Mouse (Mus musculus): ENCODE data around the gene Polr2i. TPM values are rescaled to one million over a fixed set of nuclear protein-coding genes. Genes with fewer than 3 reads are reported as not detected.
"Not testable (repeated sequence)": the region's sequence is repeated elsewhere in the genome, so short reads cannot be mapped to it uniquely, and the experiment has no call there.

Gene Polr2i
- polyA plus RNA-seq, 1 experiment from 2014 or later: 145 TPM

DNA sequence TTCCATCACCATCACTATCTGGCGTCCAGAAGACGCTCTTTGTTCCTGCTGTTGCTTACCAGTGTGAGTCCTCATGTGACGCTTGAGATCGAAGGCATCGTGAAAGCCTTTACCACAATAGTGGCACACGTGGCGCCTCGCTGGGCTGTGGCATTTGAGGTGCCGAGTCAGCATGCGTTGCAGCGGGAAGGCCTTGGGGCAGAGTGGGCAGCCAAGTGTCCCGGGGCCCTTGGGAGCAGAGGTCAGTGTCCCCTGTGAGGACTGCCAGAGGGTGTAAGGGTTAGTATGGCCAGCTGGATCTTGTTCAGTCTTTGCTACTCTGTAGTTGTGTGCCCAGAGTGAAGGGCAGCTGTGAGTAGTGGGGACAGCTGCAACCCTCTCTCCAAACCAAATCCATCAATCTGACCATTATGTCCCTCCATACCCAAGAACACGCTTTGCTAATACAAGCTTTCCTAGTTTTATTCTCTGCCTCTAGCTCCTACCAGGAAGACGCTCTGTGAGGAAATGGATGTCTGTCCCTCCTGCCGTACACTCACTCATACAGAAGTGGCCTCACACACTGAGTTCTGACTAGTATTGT lies 2.6 kb downstream of the Polr2i start:
- Histone ChIP-seq H3K4me3 (ENCODE audit: control insufficient read depth in 1 of 2, insufficient read depth in 1 of 2, low read depth in 1 of 2, low read length in 2 of 2) (no peak overlapping the region), H3K27me3 (ENCODE audit: control insufficient read depth, insufficient read depth, low read length) (no peaks in the 10 kb centered on the region), H3K9ac (ENCODE audit: low read length) (no peak overlapping the region), H3K27ac (replicated peaks in 1 of 2; ENCODE audit: control insufficient read depth in 1 of 2, insufficient read depth in 1 of 2, low read depth in 2 of 2, low read length in 2 of 2) (no peak overlapping the region), H3K4me1 (ENCODE audit: control insufficient read depth in 2 of 2, insufficient read depth in 2 of 2, low read length in 2 of 2) (peaks cover 3 to 10% of the 10 kb centered on the region in 2 experiments; a peak in 3 of 4 replicates), H3K36me3 (ENCODE audit: control insufficient read depth, insufficient read depth, low read length) (peaks cover 26% of the 10 kb centered on the region), H3K4me2 (ENCODE audit: low read length) (no peak overlapping the region), H3K9me3 (ENCODE audit: control insufficient read depth, low read length) (no peaks in the 10 kb centered on the region)
- WGBS: 91% methylated on average over 15 of the region's 15 CpGs
- ATAC-seq (ENCODE audit: insufficient number of reproducible peaks, insufficient read depth, low FRiP score, low read depth): no peak

DNA sequence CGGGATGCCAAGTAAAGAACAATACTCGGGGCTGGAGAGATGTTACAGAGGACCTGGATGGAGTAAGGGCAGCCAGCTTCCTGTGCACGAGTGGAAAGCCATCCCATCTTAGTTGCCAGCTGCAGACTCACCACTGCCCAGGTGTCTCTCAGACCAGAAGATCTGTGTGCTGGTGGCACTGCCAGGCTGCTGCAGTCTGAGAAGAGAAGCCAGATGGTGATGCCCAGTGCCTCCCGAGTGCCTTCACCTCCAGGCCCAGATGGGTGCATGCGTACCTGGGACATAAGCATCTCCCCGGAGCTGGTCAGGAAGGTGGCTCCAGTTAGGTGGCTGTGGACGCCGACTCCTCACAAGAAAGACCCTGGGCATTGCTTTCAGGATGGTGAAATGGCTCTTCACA lies 3.3 kb downstream of the Polr2i start:
- peaks cover 3 to 10% of the 10 kb centered on the region in 2 experiments; a peak in 3 of 4 replicates for H3K4me1 ChIP-seq (ENCODE audit: control insufficient read depth in 2 of 2, insufficient read depth in 2 of 2, low read length in 2 of 2)
- no peak overlapping the region for H3K9ac ChIP-seq (ENCODE audit: low read length)
- no peak overlapping the region for H3K27ac ChIP-seq (replicated peaks in 1 of 2; ENCODE audit: control insufficient read depth in 1 of 2, insufficient read depth in 1 of 2, low read depth in 2 of 2, low read length in 2 of 2)
- WGBS: 84% methylated on average over 8 of the region's 8 CpGs
- H3K27me3 ChIP-seq (ENCODE audit: control insufficient read depth, insufficient read depth, low read length): no peaks in the 10 kb centered on the region
- peaks cover 21% of the 10 kb centered on the region for H3K36me3 ChIP-seq (ENCODE audit: control insufficient read depth, insufficient read depth, low read length)
- H3K4me3 ChIP-seq (ENCODE audit: control insufficient read depth in 1 of 2, insufficient read depth in 1 of 2, low read depth in 1 of 2, low read length in 2 of 2): no peak overlapping the region
- H3K4me2 ChIP-seq (ENCODE audit: low read length): no peak overlapping the region
- ATAC-seq (ENCODE audit: insufficient number of reproducible peaks, insufficient read depth, low FRiP score, low read depth): no peak
- H3K9me3 ChIP-seq (ENCODE audit: control insufficient read depth, low read length): no peaks in the 10 kb centered on the region

DNA sequence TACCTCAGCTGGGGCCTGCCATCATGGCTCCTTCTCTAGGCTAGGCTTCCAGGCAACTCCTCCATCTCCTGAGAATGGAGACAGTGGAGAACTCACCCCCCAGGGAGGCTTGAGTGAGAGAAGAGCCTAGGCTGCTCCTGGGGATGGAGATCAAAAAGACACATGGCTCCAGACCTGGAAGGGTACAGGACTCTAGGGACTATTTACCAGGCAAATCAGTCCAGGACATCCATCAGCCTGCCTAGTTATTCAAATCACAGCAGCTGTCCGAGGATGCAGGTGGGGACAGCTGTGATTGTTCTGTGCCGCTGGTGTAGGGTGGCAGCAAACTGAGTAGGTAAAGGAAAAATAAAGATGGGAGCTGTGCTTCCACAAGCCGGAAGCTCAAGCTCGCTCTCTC lies 3.9 kb downstream of the Polr2i start, which contains the start of gene Ovol3:
Gene Ovol3 (minus strand): TSS at position 101 of the 400 bp plus-strand sequence.
- WGBS: 79% methylated on average over 4 of the region's 4 CpGs
- no peaks in the 10 kb centered on the region for H3K27me3 ChIP-seq (ENCODE audit: control insufficient read depth, insufficient read depth, low read length)
- no peak for ATAC-seq (ENCODE audit: insufficient number of reproducible peaks, insufficient read depth, low FRiP score, low read depth)
- H3K4me2 ChIP-seq (ENCODE audit: low read length): no peak within 1 kb of the TSS
- no peak within 1 kb of the TSS for H3K4me3 ChIP-seq (ENCODE audit: control insufficient read depth in 1 of 2, insufficient read depth in 1 of 2, low read depth in 1 of 2, low read length in 2 of 2)
- no peaks in the 10 kb centered on the region for H3K9me3 ChIP-seq (ENCODE audit: control insufficient read depth, low read length)
- H3K4me1 ChIP-seq (ENCODE audit: control insufficient read depth in 2 of 2, insufficient read depth in 2 of 2, low read length in 2 of 2): peaks cover 3 to 9% of the 10 kb centered on the region in 2 experiments; a peak in 3 of 4 replicates
- no peak within 1 kb of the TSS for H3K27ac ChIP-seq (replicated peaks in 1 of 2; ENCODE audit: control insufficient read depth in 1 of 2, insufficient read depth in 1 of 2, low read depth in 2 of 2, low read length in 2 of 2)
- peaks cover 24% of the 10 kb centered on the region for H3K36me3 ChIP-seq (ENCODE audit: control insufficient read depth, insufficient read depth, low read length)
- no peak within 1 kb of the TSS for H3K9ac ChIP-seq (ENCODE audit: low read length)

DNA sequence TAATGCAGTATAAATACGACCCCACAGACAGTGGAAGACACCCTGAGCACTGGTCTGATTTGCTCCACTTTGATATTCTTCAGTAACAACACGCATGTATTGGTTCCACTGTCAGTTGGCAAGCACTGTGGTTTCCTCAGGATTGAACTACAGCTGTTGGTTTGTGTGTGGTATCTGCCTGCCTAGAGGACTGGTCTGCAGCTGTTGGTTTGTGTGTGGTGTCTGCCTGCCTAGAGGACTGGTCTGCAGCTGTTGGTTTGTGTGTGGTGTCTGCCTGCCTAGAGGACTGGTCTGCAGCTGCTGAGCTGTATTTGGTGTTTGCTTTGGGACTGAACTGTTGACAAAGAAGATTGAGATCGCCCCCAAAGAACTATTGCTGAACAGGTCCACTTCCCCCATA lies 5.6 kb downstream of the Polr2i start:
- not testable (repeated sequence) for H3K9ac ChIP-seq (ENCODE audit: low read length); H3K9me3 ChIP-seq (ENCODE audit: control insufficient read depth, low read length); H3K27me3 ChIP-seq (ENCODE audit: control insufficient read depth, insufficient read depth, low read length); H3K4me2 ChIP-seq (ENCODE audit: low read length); H3K27ac ChIP-seq (replicated peaks in 1 of 2; ENCODE audit: control insufficient read depth in 1 of 2, insufficient read depth in 1 of 2, low read depth in 2 of 2, low read length in 2 of 2); H3K4me3 ChIP-seq (ENCODE audit: control insufficient read depth in 1 of 2, insufficient read depth in 1 of 2, low read depth in 1 of 2, low read length in 2 of 2); H3K4me1 ChIP-seq (ENCODE audit: control insufficient read depth in 2 of 2, insufficient read depth in 2 of 2, low read length in 2 of 2); ATAC-seq (ENCODE audit: insufficient number of reproducible peaks, insufficient read depth, low FRiP score, low read depth)
- peaks cover 37% of the 10 kb centered on the region for H3K36me3 ChIP-seq (ENCODE audit: control insufficient read depth, insufficient read depth, low read length)
- 84% methylated on average over 3 of the region's 3 CpGs for WGBS

DNA sequence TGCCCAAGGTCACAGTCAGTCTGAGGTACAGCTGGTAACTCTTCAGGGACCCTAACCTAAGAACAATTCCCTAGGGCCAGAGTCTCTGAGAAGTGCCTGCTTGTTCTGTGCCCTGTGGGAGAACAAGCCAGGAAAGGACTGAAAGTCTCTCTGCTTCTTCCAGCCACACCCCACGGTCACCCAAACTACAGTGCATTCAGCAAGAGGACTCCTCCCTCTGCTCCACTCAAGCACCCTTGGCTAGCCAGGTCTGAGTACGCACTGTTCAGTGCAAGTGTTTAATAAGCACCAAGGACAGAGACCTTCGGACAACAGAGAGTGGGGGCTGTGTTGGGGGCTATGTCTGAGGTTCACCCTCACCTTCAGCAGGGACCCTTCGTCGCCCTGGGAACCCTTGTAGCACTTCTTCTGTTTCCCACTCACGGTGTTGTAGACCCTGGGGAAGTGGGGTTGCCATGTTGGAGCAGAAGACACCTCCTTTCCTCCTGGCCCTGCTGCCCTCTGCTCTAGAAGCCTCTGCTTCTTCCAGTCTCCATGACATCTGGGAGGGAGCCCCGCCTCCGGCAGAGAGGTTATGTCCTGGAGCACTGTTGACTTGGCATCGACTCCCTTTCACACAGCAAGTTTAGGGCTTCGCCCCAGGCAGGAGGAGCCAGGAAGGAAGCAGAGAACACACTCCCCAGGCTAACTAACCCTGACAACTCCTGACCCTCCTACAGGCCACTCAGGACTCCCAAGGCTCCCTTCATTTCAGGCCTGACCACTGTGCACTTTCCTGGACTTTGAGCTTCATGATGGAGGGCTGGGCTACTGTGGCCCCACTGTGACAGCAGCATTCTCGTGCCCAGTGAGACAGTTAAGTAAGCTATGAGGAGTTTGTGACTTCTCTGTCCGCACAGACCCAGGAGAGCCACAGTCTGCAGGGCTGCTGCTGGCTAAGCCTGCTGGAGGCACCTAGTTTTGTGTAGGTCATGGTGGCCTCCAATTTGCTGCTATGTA lies 20.5 kb downstream of the Polr2i start:
- no peak overlapping the region for H3K4me2 ChIP-seq (ENCODE audit: low read length)
- H3K9me3 ChIP-seq (ENCODE audit: control insufficient read depth, low read length): no peaks in the 10 kb centered on the region
- H3K9ac ChIP-seq (ENCODE audit: low read length): no peak overlapping the region
- H3K4me3 ChIP-seq (ENCODE audit: control insufficient read depth in 1 of 2, insufficient read depth in 1 of 2, low read depth in 1 of 2, low read length in 2 of 2): no peak overlapping the region
- peaks cover 44% of the 10 kb centered on the region for H3K36me3 ChIP-seq (ENCODE audit: control insufficient read depth, insufficient read depth, low read length)
- no peak overlapping the region for H3K27ac ChIP-seq (replicated peaks in 1 of 2; ENCODE audit: control insufficient read depth in 1 of 2, insufficient read depth in 1 of 2, low read depth in 2 of 2, low read length in 2 of 2)
- WGBS: 85% methylated on average over 12 of the region's 12 CpGs
- H3K27me3 ChIP-seq (ENCODE audit: control insufficient read depth, insufficient read depth, low read length): no peaks in the 10 kb centered on the region
- 0 out of 2 replicates have a peak, but pooled peaks have one; percentile 45 for ATAC-seq (ENCODE audit: insufficient number of reproducible peaks, insufficient read depth, low FRiP score, low read depth)
- no peaks in the 10 kb centered on the region for H3K4me1 ChIP-seq (ENCODE audit: control insufficient read depth in 2 of 2, insufficient read depth in 2 of 2, low read length in 2 of 2)

DNA sequence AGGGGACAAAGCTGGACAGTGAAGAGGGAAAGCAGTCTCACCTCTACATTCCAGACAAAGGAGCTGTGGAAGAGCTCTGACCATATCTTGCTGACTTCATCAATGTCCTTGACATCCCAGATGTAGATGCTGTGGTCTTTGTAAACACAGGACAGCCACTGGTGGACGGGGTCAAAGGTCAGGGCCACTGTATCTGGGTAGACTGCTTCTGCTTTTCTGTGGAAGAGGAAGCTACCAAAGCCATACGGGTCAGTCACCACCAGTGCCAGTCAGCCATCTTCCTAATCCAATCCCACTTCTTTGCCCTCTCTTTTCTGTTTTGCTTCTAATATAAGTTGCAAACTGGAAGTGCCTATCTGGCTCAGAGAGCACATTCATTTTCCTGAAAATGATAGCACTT lies 33.3 kb downstream of the Polr2i start:
- WGBS: 71% methylated on average over 2 of the region's 2 CpGs
- H3K4me2 ChIP-seq (ENCODE audit: low read length): no peak overlapping the region
- no peak for ATAC-seq (ENCODE audit: insufficient number of reproducible peaks, insufficient read depth, low FRiP score, low read depth)
- no peak overlapping the region for H3K27ac ChIP-seq (replicated peaks in 1 of 2; ENCODE audit: control insufficient read depth in 1 of 2, insufficient read depth in 1 of 2, low read depth in 2 of 2, low read length in 2 of 2)
- no peak overlapping the region for H3K9ac ChIP-seq (ENCODE audit: low read length)
- H3K4me1 ChIP-seq (ENCODE audit: control insufficient read depth in 2 of 2, insufficient read depth in 2 of 2, low read length in 2 of 2): peaks cover 0 to 6% of the 10 kb centered on the region in 2 experiments; a peak in 2 of 4 replicates
- H3K4me3 ChIP-seq (ENCODE audit: control insufficient read depth in 1 of 2, insufficient read depth in 1 of 2, low read depth in 1 of 2, low read length in 2 of 2): no peak overlapping the region
- no peaks in the 10 kb centered on the region for H3K9me3 ChIP-seq (ENCODE audit: control insufficient read depth, low read length)
- H3K27me3 ChIP-seq (ENCODE audit: control insufficient read depth, insufficient read depth, low read length): no peaks in the 10 kb centered on the region
- peaks cover 54% of the 10 kb centered on the region for H3K36me3 ChIP-seq (ENCODE audit: control insufficient read depth, insufficient read depth, low read length)

DNA sequence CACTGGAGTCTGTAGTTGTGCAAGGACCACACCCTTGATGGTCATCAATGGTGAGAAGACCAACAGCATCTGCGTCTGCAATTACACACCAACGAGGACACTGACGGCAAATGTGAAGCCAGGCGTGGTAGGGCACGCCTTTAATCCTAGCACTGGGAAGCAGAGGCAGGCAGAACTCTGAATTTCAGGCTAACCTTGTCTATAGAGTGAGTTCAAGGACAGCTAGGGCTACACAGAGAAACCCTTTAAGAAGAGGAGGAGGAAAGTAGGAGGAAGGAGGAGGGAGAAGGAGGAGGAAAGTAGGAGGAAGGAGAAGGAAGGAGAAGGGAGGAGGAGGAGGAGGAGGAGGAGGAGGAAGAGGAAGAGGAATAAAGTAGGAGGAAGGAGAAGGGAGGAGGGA lies 33.8 kb downstream of the Polr2i start:
- 88% methylated on average over 5 of the region's 5 CpGs for WGBS
- no peaks in the 10 kb centered on the region for H3K27me3 ChIP-seq (ENCODE audit: control insufficient read depth, insufficient read depth, low read length)
- no peak for ATAC-seq (ENCODE audit: insufficient number of reproducible peaks, insufficient read depth, low FRiP score, low read depth)
- no peaks in the 10 kb centered on the region for H3K9me3 ChIP-seq (ENCODE audit: control insufficient read depth, low read length)
- peaks cover 0 to 6% of the 10 kb centered on the region in 2 experiments; a peak in 2 of 4 replicates for H3K4me1 ChIP-seq (ENCODE audit: control insufficient read depth in 2 of 2, insufficient read depth in 2 of 2, low read length in 2 of 2)
- H3K4me3 ChIP-seq (ENCODE audit: control insufficient read depth in 1 of 2, insufficient read depth in 1 of 2, low read depth in 1 of 2, low read length in 2 of 2): no peak overlapping the region
- H3K4me2 ChIP-seq (ENCODE audit: low read length): no peak overlapping the region
- H3K36me3 ChIP-seq (ENCODE audit: control insufficient read depth, insufficient read depth, low read length): peaks cover 59% of the 10 kb centered on the region
- no peak overlapping the region for H3K9ac ChIP-seq (ENCODE audit: low read length)
- H3K27ac ChIP-seq (replicated peaks in 1 of 2; ENCODE audit: control insufficient read depth in 1 of 2, insufficient read depth in 1 of 2, low read depth in 2 of 2, low read length in 2 of 2): no peak overlapping the region

Data from heart, embryonic 14.5 days (tissue).